Mouse (Mus musculus): ENCODE data around the gene H2-D1. TPM values are rescaled to one million over a fixed set of nuclear protein-coding genes. Genes with fewer than 3 reads are reported as not detected.
A peak's percentile ranks its signal among the peaks of the same experiment; 100 is the strongest.

H2-D1 gene
- total RNA-seq, 2 experiments from 2014 or later: 20.3 to 25.3 TPM

GRCm38 (mm10) chr17:35250348-35251120, 12.0 kb upstream of the H2-D1 start:
- no peak for TF ChIP-seq CTCF (IDR thresholded peaks at IDR 0.05)
- DNase-seq (ENCODE audit: extremely low spot score in 1 of 2, low spot score in 2 of 2): no peak
- no peak overlapping the region for H3K27ac ChIP-seq
- intact Hi-C loops (cut with DNase I): no loop called here
- H3K4me3 ChIP-seq: no peak overlapping the region

- intact Hi-C loops (cut with DNase I): no loop called here
- DNase-seq (ENCODE audit: extremely low spot score in 1 of 2, low spot score in 2 of 2): no peak
- Histone ChIP-seq H3K27ac (no peak overlapping the region), H3K4me3 (no peak overlapping the region)
- TF ChIP-seq CTCF (IDR thresholded peaks at IDR 0.05): no peak
These were observed 11.3 kb upstream of the H2-D1 start for GRCm38 (mm10) chr17:35251162-35251719.

GRCm38 (mm10) chr17:35251981-35252380, 10.5 kb upstream of the H2-D1 start:
- intact Hi-C loops (cut with DNase I): no loop called here
- Histone ChIP-seq H3K4me3 (no peak overlapping the region), H3K27ac (no peak overlapping the region)
- no peak for TF ChIP-seq CTCF (IDR thresholded peaks at IDR 0.05)
- no peak for DNase-seq (ENCODE audit: extremely low spot score in 1 of 2, low spot score in 2 of 2)

- intact Hi-C loops (cut with DNase I): no loop called here
- Histone ChIP-seq H3K4me3 (no peak overlapping the region), H3K27ac (no peak overlapping the region)
- no peak for DNase-seq (ENCODE audit: extremely low spot score in 1 of 2, low spot score in 2 of 2)
- TF ChIP-seq CTCF (IDR thresholded peaks at IDR 0.05): no peak
These were observed 9.8 kb upstream of the H2-D1 start for GRCm38 (mm10) chr17:35252619-35253292.

GRCm38 (mm10) chr17:35253293-35254093, 9.0 kb upstream of the H2-D1 start:
- no peak for TF ChIP-seq CTCF (IDR thresholded peaks at IDR 0.05)
- no peak overlapping the region for H3K27ac ChIP-seq
- intact Hi-C loops (cut with DNase I): no loop called here
- no peak overlapping the region for H3K4me3 ChIP-seq
- DNase-seq (ENCODE audit: extremely low spot score in 1 of 2, low spot score in 2 of 2): no peak

GRCm38 (mm10) chr17:35254241-35255098, 8.1 kb upstream of the H2-D1 start:
- Histone ChIP-seq H3K4me3 (no peak overlapping the region), H3K27ac (no peak overlapping the region)
- intact Hi-C loops (cut with DNase I): loop anchor here (5.0 kb wide), 1 partner anchor 48 kb away; no protein-coding TSS in a partner anchor
- peak in 1 of 2 experiments; percentile 54 for DNase-seq (ENCODE audit: extremely low spot score in 1 of 2, low spot score in 2 of 2)
- peak; percentile 91 for TF ChIP-seq CTCF (IDR thresholded peaks at IDR 0.05)

GRCm38 (mm10) chr17:35255301-35255700, 7.2 kb upstream of the H2-D1 start:
- no peak overlapping the region for H3K27ac ChIP-seq
- intact Hi-C loops (cut with DNase I): loop anchor here (5.0 kb wide), 1 partner anchor 47 kb away; no protein-coding TSS in a partner anchor
- TF ChIP-seq CTCF (IDR thresholded peaks at IDR 0.05): no peak
- H3K4me3 ChIP-seq: no peak overlapping the region
- no peak for DNase-seq (ENCODE audit: extremely low spot score in 1 of 2, low spot score in 2 of 2)

- TF ChIP-seq CTCF (IDR thresholded peaks at IDR 0.05): no peak
- no peak for DNase-seq (ENCODE audit: extremely low spot score in 1 of 2, low spot score in 2 of 2)
- no peak overlapping the region for H3K27ac ChIP-seq
- intact Hi-C loops (cut with DNase I): loop anchor here (5.0 kb wide), 1 partner anchor 47 kb away; no protein-coding TSS in a partner anchor
- no peak overlapping the region for H3K4me3 ChIP-seq
These were observed 6.8 kb upstream of the H2-D1 start for GRCm38 (mm10) chr17:35255704-35256103.

GRCm38 (mm10) chr17:35257378-35257777, 5.2 kb upstream of the H2-D1 start:
- intact Hi-C loops (cut with DNase I): loop anchor here (5.0 kb wide), 1 partner anchor 45 kb away; no protein-coding TSS in a partner anchor
- TF ChIP-seq CTCF (IDR thresholded peaks at IDR 0.05): no peak
- Histone ChIP-seq H3K27ac (no peak overlapping the region), H3K4me3 (no peak overlapping the region)
- no peak for DNase-seq (ENCODE audit: extremely low spot score in 1 of 2, low spot score in 2 of 2)

GRCm38 (mm10) chr17:35257824-35258491, 4.6 kb upstream of the H2-D1 start:
- H3K27ac ChIP-seq: peak overlapping the region; percentile 60
- intact Hi-C loops (cut with DNase I): loop anchor here (1.0 to 5.0 kb wide), 2 partner anchors 16 to 44 kb away; no protein-coding TSS in a partner anchor
- peak; percentile 90 for DNase-seq (ENCODE audit: extremely low spot score in 1 of 2, low spot score in 2 of 2)
- peak overlapping the region; percentile 46 for H3K4me3 ChIP-seq
- TF ChIP-seq CTCF (IDR thresholded peaks at IDR 0.05): peak; percentile 92

All from left cerebral cortex, adult 2 months (tissue).